Comparison of ENCODE assay signal across 8 mouse cellular contexts in genomic region chr2:153446017-153446408, GRCm38 (mm10). TPM values are rescaled to one million over a fixed set of nuclear protein-coding genes. Genes with fewer than 3 reads are reported as not detected.
A peak's percentile ranks its signal among the peaks of the same experiment; 100 is the strongest.
DNase-seq lines count a peak whose midpoint lies in the region; ATAC-seq and TF ChIP-seq lines count a peak whose summit lies in the region.

No protein-coding gene starts in this region.

- peak; percentile 61; the same call in 1 of the 2 replicates for TF ChIP-seq CTCF in brain, embryonic 14.5 days (IDR thresholded peaks at IDR 0.05; ENCODE audit: borderline replicate concordance, extremely low read depth, insufficient read depth, insufficient read length)

- peak overlapping the region; percentile 93 for H3K9ac ChIP-seq in forebrain, embryonic 12.5 days
- H3K9ac ChIP-seq in limb, embryonic 13.5 days: peak overlapping the region; percentile 90
- peak overlapping the region; percentile 97 for H3K9ac ChIP-seq in midbrain, embryonic 13.5 days (replicated peaks)

- under 1% methylated on average over 8 of the region's 8 CpGs for WGBS in forebrain, embryonic 12.5 days
- 0% methylated on average over 8 of the region's 8 CpGs for WGBS in limb, embryonic 13.5 days
- WGBS in midbrain, embryonic 13.5 days: under 1% methylated on average over 8 of the region's 8 CpGs

- peak; percentile 52 for DNase-seq in kidney, adult 18-20 months
- no peak for DNase-seq in kidney, adult 11 months
- DNase-seq in brain, embryonic 14.5 days (ENCODE audit: low read depth): peak; percentile 92
- DNase-seq in hindlimb bud, embryonic 11.5 days (ENCODE audit: extremely low spot score, low read depth, low spot score): peak; percentile 95
- DNase-seq in thymus, postnatal 0 days (ENCODE audit: low spot score): peak; percentile 77

- peaks cover 40% of the 10 kb centered on the region for H3K4me1 ChIP-seq in forebrain, embryonic 12.5 days
- H3K4me1 ChIP-seq in limb, embryonic 13.5 days: peaks cover 40% of the 10 kb centered on the region
- peaks cover 28% of the 10 kb centered on the region for H3K4me1 ChIP-seq in midbrain, embryonic 13.5 days (replicated peaks)

- H3K4me2 ChIP-seq in forebrain, embryonic 12.5 days: peak overlapping the region; percentile 85
- H3K4me2 ChIP-seq in limb, embryonic 13.5 days (replicated peaks): peak overlapping the region; percentile 95
- H3K4me2 ChIP-seq in midbrain, embryonic 13.5 days (replicated peaks): peak overlapping the region; percentile 92

- no peaks in the 10 kb centered on the region for H3K9me3 ChIP-seq in forebrain, embryonic 12.5 days
- no peaks in the 10 kb centered on the region for H3K9me3 ChIP-seq in limb, embryonic 13.5 days
- no peaks in the 10 kb centered on the region for H3K9me3 ChIP-seq in midbrain, embryonic 13.5 days

- H3K36me3 ChIP-seq in forebrain, embryonic 12.5 days (replicated peaks): no peaks in the 10 kb centered on the region
- no peaks in the 10 kb centered on the region for H3K36me3 ChIP-seq in limb, embryonic 13.5 days
- H3K36me3 ChIP-seq in midbrain, embryonic 13.5 days: no peaks in the 10 kb centered on the region

- TF ChIP-seq POLR2A in brain, embryonic 14.5 days (IDR thresholded peaks at IDR 0.05; ENCODE audit: borderline replicate concordance, extremely low read depth, insufficient read depth, insufficient read length, poor library complexity, severe bottlenecking): no peak

- no peak for ATAC-seq in forebrain, embryonic 12.5 days (ENCODE audit: low FRiP score)
- no peak for ATAC-seq in limb, embryonic 13.5 days (ENCODE audit: low FRiP score, low read depth)
- no peak for ATAC-seq in midbrain, embryonic 13.5 days

- peak overlapping the region; percentile 96 for H3K27ac ChIP-seq in forebrain, embryonic 12.5 days
- peak overlapping the region; percentile 95 for H3K27ac ChIP-seq in limb, embryonic 13.5 days
- peak overlapping the region; percentile 98 for H3K27ac ChIP-seq in midbrain, embryonic 13.5 days

- peaks cover 9% of the 10 kb centered on the region; the same call in 1 of the 2 replicates for H3K27me3 ChIP-seq in forebrain, embryonic 12.5 days
- no peaks in the 10 kb centered on the region for H3K27me3 ChIP-seq in limb, embryonic 13.5 days
- H3K27me3 ChIP-seq in midbrain, embryonic 13.5 days: no peaks in the 10 kb centered on the region

- peak overlapping the region; percentile 88 for H3K4me3 ChIP-seq in forebrain, embryonic 12.5 days (replicated peaks)
- H3K4me3 ChIP-seq in limb, embryonic 13.5 days: peak overlapping the region; percentile 92
- H3K4me3 ChIP-seq in midbrain, embryonic 13.5 days (replicated peaks): peak overlapping the region; percentile 95

RNA-seq across cellular contexts. Expression of gene 4930404H24Rik, which starts 46.6 kb away (rescaled TPM):
- not detected in 2 replicates for polyA plus RNA-seq in brain, embryonic 14.5 days (2012; rRNA removed)
- polyA plus RNA-seq in forebrain, embryonic 12.5 days (2016; fragmentation: Nextera tagmentation; extraction: Ambion mirVana): not detected in 2 replicates
- not detected in 2 replicates for polyA plus RNA-seq in limb, embryonic 13.5 days (2015; fragmentation: Nextera tagmentation; extraction: Ambion mirVana)
- polyA plus RNA-seq in midbrain, embryonic 13.5 days (2015; fragmentation: Nextera tagmentation; extraction: Ambion mirVana): not detected in 2 replicates
- not detected in 2 replicates for polyA plus RNA-seq in thymus, postnatal 0 days (2015; fragmentation: Nextera tagmentation; extraction: Ambion mirVana)
